In genomic region chr15:52892244-52892950, GRCm38 (mm10) we compare ENCODE assay signal across 16 mouse cellular contexts.
DNase-seq lines count a peak whose midpoint lies in the region; ATAC-seq and TF ChIP-seq lines count a peak whose summit lies in the region.
"Had no signal": no experiment of that assay in that cellular context is flagged by ENCODE, and none has a peak within 500 bp of the region (broad histone marks: within the 10 kb centered on the region; RNA-seq: fewer than 3 reads in every experiment).

No protein-coding gene starts in this region.

- TF ChIP-seq CTCF in lung, adult 2 months (IDR thresholded peaks at IDR 0.05; ENCODE audit: insufficient read depth, low read length): no peak
- TF ChIP-seq CTCF in forebrain, postnatal 0 days (IDR thresholded peaks at IDR 0.05; ENCODE audit: low read depth): no peak

- no peaks in the 10 kb centered on the region for H3K9me3 ChIP-seq in forebrain, embryonic 15.5 days
- no peaks in the 10 kb centered on the region; the same call in 1 of the 2 replicates for H3K9me3 ChIP-seq in forebrain, embryonic 10.5 days
- H3K9me3 ChIP-seq in forebrain, postnatal 0 days (ENCODE audit: low read length): no peaks in the 10 kb centered on the region
- H3K9me3 ChIP-seq: kidney, embryonic 15.5 days; limb, embryonic 10.5 days; liver, embryonic 12.5 days had no signal

- H3K27me3 ChIP-seq in forebrain, embryonic 15.5 days: no peaks in the 10 kb centered on the region
- H3K27me3 ChIP-seq in forebrain, embryonic 10.5 days (ENCODE audit: poor library complexity, severe bottlenecking): no peaks in the 10 kb centered on the region
- no peaks in the 10 kb centered on the region for H3K27me3 ChIP-seq in forebrain, postnatal 0 days (ENCODE audit: insufficient read depth, low read length)
- H3K27me3 ChIP-seq: kidney, embryonic 15.5 days; liver, embryonic 12.5 days had no signal

- H3K4me2 ChIP-seq in forebrain, embryonic 15.5 days (replicated peaks): no peak overlapping the region
- H3K4me2 ChIP-seq in forebrain, postnatal 0 days (ENCODE audit: low read depth): no peak overlapping the region
- H3K4me2 ChIP-seq: kidney, embryonic 15.5 days; liver, embryonic 12.5 days had no signal

- DNase-seq in forebrain, embryonic 10.5 days (ENCODE audit: extremely low spot score, low spot score): no peak
- peak; percentile 2 for DNase-seq in lung, postnatal 10 days
- no peak for DNase-seq in lung, adult 2 months
- DNase-seq in forebrain, postnatal 0 days: peak; percentile 49
- DNase-seq in telencephalon, adult 2 months (ENCODE audit: low read depth, low spot score): peak; percentile 6
- no peak for DNase-seq in testis, postnatal 14 days (ENCODE audit: low spot score)
- DNase-seq: adrenal gland, adult 2 months; cerebellum, adult 9-11 months; gastrocnemius, postnatal 10 days; lung, postnatal 14 days; spleen, adult 18-20 months had no signal

- 0 out of 2 replicates have a peak, but pooled peaks have one; percentile 67 for ATAC-seq in forebrain, embryonic 15.5 days (replicated peaks)
- ATAC-seq in forebrain, postnatal 0 days: peak; percentile 40; the same call in 1 of the 2 replicates
- ATAC-seq: liver, embryonic 12.5 days had no signal

- WGBS in forebrain, embryonic 15.5 days: 68% methylated on average over 9 of the region's 9 CpGs
- 84% methylated on average over 9 of the region's 9 CpGs for WGBS in forebrain, embryonic 10.5 days
- WGBS in lung, adult 2 months: 57% methylated on average over 9 of the region's 9 CpGs
- WGBS in forebrain, postnatal 0 days: 59% methylated on average over 9 of the region's 9 CpGs

- no peaks in the 10 kb centered on the region for H3K36me3 ChIP-seq in forebrain, embryonic 15.5 days
- H3K36me3 ChIP-seq in forebrain, embryonic 10.5 days (replicated peaks): no peaks in the 10 kb centered on the region
- H3K36me3 ChIP-seq in forebrain, postnatal 0 days (ENCODE audit: insufficient read depth): no peaks in the 10 kb centered on the region
- H3K36me3 ChIP-seq: kidney, embryonic 15.5 days; limb, embryonic 10.5 days; liver, embryonic 12.5 days had no signal

- TF ChIP-seq POLR2A in lung, adult 2 months (IDR thresholded peaks at IDR 0.05; ENCODE audit: borderline replicate concordance, extremely low read depth, low read depth, low read length): no peak

- no peak overlapping the region for H3K27ac ChIP-seq in forebrain, embryonic 15.5 days (replicated peaks)
- no peak overlapping the region for H3K27ac ChIP-seq in forebrain, embryonic 10.5 days
- H3K27ac ChIP-seq in forebrain, postnatal 0 days (ENCODE audit: low read depth, low read length): no peak overlapping the region
- H3K27ac ChIP-seq: kidney, embryonic 15.5 days; limb, embryonic 10.5 days; liver, embryonic 12.5 days had no signal

- no peak overlapping the region for H3K4me3 ChIP-seq in forebrain, embryonic 15.5 days
- H3K4me3 ChIP-seq in forebrain, embryonic 10.5 days: no peak overlapping the region
- H3K4me3 ChIP-seq in lung, adult 2 months (replicated peaks; ENCODE audit: extremely low read depth, low read depth, low read length): no peak overlapping the region
- no peak overlapping the region for H3K4me3 ChIP-seq in forebrain, postnatal 0 days (ENCODE audit: low read depth, low read length)
- H3K4me3 ChIP-seq: kidney, embryonic 15.5 days; limb, embryonic 10.5 days; liver, embryonic 12.5 days; myocyte had no signal

- H3K4me1 ChIP-seq in forebrain, embryonic 15.5 days: no peaks in the 10 kb centered on the region
- no peaks in the 10 kb centered on the region for H3K4me1 ChIP-seq in forebrain, embryonic 10.5 days
- no peaks in the 10 kb centered on the region for H3K4me1 ChIP-seq in lung, adult 2 months (ENCODE audit: control insufficient read depth, insufficient read depth, low read length)
- no peaks in the 10 kb centered on the region for H3K4me1 ChIP-seq in forebrain, postnatal 0 days (ENCODE audit: insufficient read depth)
- H3K4me1 ChIP-seq: kidney, embryonic 15.5 days; limb, embryonic 10.5 days; liver, embryonic 12.5 days had no signal

- H3K9ac ChIP-seq in forebrain, embryonic 15.5 days (replicated peaks): no peak overlapping the region
- H3K9ac ChIP-seq in forebrain, postnatal 0 days: no peak overlapping the region
- H3K9ac ChIP-seq: kidney, embryonic 15.5 days; liver, embryonic 12.5 days had no signal

Comparison
In these comparisons a context has a peak if more than half of its experiments do, and no peak if none do; other contexts are left out.
1. DNase-seq: peak in lung, postnatal 10 days (single experiment), forebrain, postnatal 0 days (single experiment) and telencephalon, adult 2 months (single experiment); none in forebrain, embryonic 10.5 days (single experiment), lung, adult 2 months (single experiment) and testis, postnatal 14 days (single experiment).